Mouse (Mus musculus): ENCODE measurements around the gene Olfr983. TPM values are rescaled to one million over a fixed set of nuclear protein-coding genes. Genes with fewer than 3 reads are reported as not detected.

The Olfr983 gene
- polyA plus RNA-seq (2015; fragmentation: Nextera tagmentation; extraction: Ambion mirVana), result not detected in 2 replicates

GRCm38 (mm10) chr9:40093495-40093894 lies at the start of gene Olfr983:
Gene Olfr983, minus strand, starts transcription at chr9:40093595.
- no peak for ATAC-seq (ENCODE audit: low FRiP score, low read depth)
- Histone ChIP-seq H3K27ac (replicated peaks) (no peak within 1 kb of the TSS), H3K27me3 (no peaks in the 10 kb centered on the region), H3K4me2 (no peak within 1 kb of the TSS), H3K4me1 (replicated peaks) (no peaks in the 10 kb centered on the region), H3K4me3 (no peak within 1 kb of the TSS), H3K9ac (no peak within 1 kb of the TSS), H3K36me3 (no peaks in the 10 kb centered on the region), H3K9me3 (no peaks in the 10 kb centered on the region)
- WGBS, result 91% methylated on average over 2 of the region's 2 CpGs

- no peak overlapping the region for H3K4me2 ChIP-seq
- no peaks in the 10 kb centered on the region for H3K4me1 ChIP-seq (replicated peaks)
- H3K36me3 ChIP-seq, result no peaks in the 10 kb centered on the region
- no peaks in the 10 kb centered on the region for H3K9me3 ChIP-seq
- no peak overlapping the region for H3K27ac ChIP-seq (replicated peaks)
- WGBS, result 56% methylated on average over 1 of the region's 1 CpGs
- no peak overlapping the region for H3K4me3 ChIP-seq
- no peaks in the 10 kb centered on the region for H3K27me3 ChIP-seq
- no peak overlapping the region for H3K9ac ChIP-seq
- ATAC-seq (ENCODE audit: low FRiP score, low read depth), result no peak
Measured at GRCm38 (mm10) chr9:40141544-40141943, 48.1 kb upstream of the Olfr983 start.

- H3K36me3 ChIP-seq, result no peaks in the 10 kb centered on the region
- no peaks in the 10 kb centered on the region for H3K9me3 ChIP-seq
- H3K4me3 ChIP-seq, result no peak overlapping the region
- no peak overlapping the region for H3K9ac ChIP-seq
- H3K4me1 ChIP-seq (replicated peaks), result no peaks in the 10 kb centered on the region
- no peak overlapping the region for H3K27ac ChIP-seq (replicated peaks)
- ATAC-seq (ENCODE audit: low FRiP score, low read depth), result no peak
- H3K27me3 ChIP-seq, result no peaks in the 10 kb centered on the region
- WGBS, result 81% methylated on average over 4 of the region's 4 CpGs
- no peak overlapping the region for H3K4me2 ChIP-seq
Measured at GRCm38 (mm10) chr9:40139484-40139883, 46.1 kb upstream of the Olfr983 start.

DNA sequence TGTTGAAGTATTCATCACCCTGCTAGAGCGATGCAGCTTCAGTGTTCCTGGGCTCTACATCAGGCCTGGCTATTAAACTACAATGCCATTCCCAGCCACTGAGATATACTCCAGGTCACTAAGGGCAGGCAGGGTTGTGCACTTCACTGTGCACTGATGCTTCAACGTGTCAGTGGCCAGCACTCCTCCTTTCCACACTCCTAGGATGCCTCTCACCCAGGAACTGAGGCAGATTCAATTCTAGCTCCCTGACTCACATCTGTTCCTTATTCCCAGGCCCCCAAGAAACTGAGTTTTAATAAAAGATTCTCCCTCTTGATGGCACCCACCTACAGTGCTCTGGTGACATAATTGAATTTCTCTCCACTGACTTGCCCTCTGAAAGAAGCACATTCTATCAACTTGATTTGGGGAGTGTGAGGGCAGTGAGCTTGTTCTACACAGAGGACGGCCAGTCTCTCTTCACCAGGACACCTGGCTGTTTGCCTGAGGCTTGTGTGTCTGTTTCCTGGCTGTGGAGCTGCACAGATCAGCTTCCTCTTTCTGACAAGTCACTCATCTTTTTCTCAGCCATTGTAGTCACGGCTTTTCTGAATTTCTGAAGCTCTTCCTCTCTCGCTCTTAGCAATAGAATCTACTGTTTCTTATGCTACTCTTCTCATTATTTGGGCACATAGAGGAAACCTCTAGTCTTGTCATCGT lies 43.7 kb upstream of the Olfr983 start:
- H3K4me1 ChIP-seq (replicated peaks), result no peaks in the 10 kb centered on the region
- WGBS, result 82% methylated on average over 6 of the region's 6 CpGs
- H3K4me2 ChIP-seq, result no peak overlapping the region
- H3K9me3 ChIP-seq, result no peaks in the 10 kb centered on the region
- H3K9ac ChIP-seq, result no peak overlapping the region
- no peaks in the 10 kb centered on the region for H3K27me3 ChIP-seq
- no peak overlapping the region for H3K27ac ChIP-seq (replicated peaks)
- no peaks in the 10 kb centered on the region for H3K36me3 ChIP-seq
- no peak overlapping the region for H3K4me3 ChIP-seq
- ATAC-seq (ENCODE audit: low FRiP score, low read depth), result no peak

- no peak overlapping the region for H3K4me2 ChIP-seq
- H3K4me3 ChIP-seq, result no peak overlapping the region
- H3K9ac ChIP-seq, result no peak overlapping the region
- H3K27me3 ChIP-seq, result no peaks in the 10 kb centered on the region
- WGBS, result 98% methylated on average over 1 of the region's 1 CpGs
- ATAC-seq (ENCODE audit: low FRiP score, low read depth), result no peak
- H3K4me1 ChIP-seq (replicated peaks), result no peaks in the 10 kb centered on the region
- H3K27ac ChIP-seq (replicated peaks), result no peak overlapping the region
- no peaks in the 10 kb centered on the region for H3K36me3 ChIP-seq
- H3K9me3 ChIP-seq, result no peaks in the 10 kb centered on the region
Measured at GRCm38 (mm10) chr9:40130556-40130955, 37.2 kb upstream of the Olfr983 start.

DNA sequence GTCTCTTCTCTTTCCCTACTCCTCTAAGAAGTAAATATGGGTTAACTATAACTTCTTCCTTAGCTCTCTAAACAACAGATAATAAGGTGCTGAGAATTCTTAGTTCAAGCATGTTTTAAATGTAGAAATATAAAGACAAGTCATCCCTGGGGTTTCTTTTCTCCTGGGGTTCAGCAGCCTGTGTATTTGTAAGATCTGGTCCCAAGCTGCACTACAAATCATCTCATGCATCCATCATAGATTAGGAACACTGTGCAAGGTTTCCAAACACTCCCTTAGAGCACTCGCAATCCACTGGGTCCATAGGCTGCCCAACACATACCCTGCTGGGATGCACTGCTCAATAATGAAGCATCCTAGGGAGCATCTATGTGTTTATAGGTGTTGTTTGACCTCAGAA lies 36.7 kb upstream of the Olfr983 start, which contains the start of gene Olfr985:
Gene Olfr985 (minus strand): TSS at position 101 of the 400 bp plus-strand sequence.
- 93% methylated on average over 1 of the region's 1 CpGs for WGBS

DNA sequence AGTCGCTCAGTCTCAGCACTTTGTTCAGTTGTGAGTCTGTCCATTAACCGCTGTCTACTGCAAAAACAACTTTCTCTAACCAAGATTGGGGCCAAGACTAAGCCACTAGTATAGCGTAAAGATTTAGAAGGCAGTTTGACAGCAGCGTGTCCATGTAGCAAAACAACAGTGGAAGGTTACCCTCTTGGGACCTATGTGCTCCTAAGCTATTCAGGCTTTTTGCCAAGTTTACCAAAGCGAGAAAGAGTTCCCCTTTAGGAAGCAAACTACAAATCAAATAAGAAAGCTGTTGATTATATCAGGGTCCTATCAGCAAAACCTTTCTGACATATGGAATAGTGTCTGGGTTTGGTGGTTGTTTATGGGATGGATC lies 23.9 kb upstream of the Olfr983 start:
- Histone ChIP-seq H3K4me2 (no peak overlapping the region), H3K4me1 (replicated peaks) (no peaks in the 10 kb centered on the region), H3K27me3 (no peaks in the 10 kb centered on the region), H3K27ac (replicated peaks) (no peak overlapping the region), H3K36me3 (no peaks in the 10 kb centered on the region), H3K9ac (no peak overlapping the region), H3K4me3 (no peak overlapping the region), H3K9me3 (no peaks in the 10 kb centered on the region)
- 72% methylated on average over 5 of the region's 5 CpGs for WGBS
- no peak for ATAC-seq (ENCODE audit: low FRiP score, low read depth)

More for the DNA sequence above, 36.7 kb upstream of the Olfr983 start, which contains the start of gene Olfr985:
- no peaks in the 10 kb centered on the region for H3K4me1 ChIP-seq (replicated peaks)
- H3K9me3 ChIP-seq, result no peaks in the 10 kb centered on the region
- H3K4me3 ChIP-seq, result no peak within 1 kb of the TSS
- no peaks in the 10 kb centered on the region for H3K36me3 ChIP-seq
- no peak within 1 kb of the TSS for H3K9ac ChIP-seq
- no peak within 1 kb of the TSS for H3K4me2 ChIP-seq
- H3K27ac ChIP-seq (replicated peaks), result no peak within 1 kb of the TSS
- ATAC-seq (ENCODE audit: low FRiP score, low read depth), result no peak
- no peaks in the 10 kb centered on the region for H3K27me3 ChIP-seq

DNA sequence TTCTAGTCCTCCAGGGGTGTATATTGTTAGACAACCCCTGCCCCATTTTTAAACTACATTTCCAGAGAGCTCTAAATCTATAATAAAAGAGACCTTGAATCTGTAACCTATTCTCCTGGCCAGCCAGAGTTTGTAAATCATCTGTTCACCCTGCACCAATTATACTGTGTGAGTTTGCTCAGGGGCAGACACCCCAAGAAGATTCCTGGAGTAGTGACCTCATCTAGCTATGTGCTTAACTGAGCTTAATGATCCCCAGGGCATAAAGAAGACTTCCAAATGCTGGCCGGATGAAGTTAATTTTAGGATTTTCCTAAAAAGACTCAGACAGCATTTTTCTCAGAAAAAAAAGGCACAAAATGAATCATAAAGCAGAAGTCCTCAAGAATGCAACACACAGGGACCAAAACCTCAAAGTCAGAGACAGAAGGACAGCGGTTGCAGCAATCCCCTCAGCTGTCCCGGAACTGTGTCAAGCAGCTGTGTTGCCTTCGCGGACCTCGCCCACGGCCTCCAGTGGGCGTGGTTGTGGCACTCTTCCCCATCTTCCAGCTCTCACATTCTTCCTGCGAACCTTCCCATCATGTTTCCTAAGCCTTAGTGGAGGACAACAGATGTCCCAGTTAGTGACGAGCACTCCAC lies 23.4 kb upstream of the Olfr983 start:
- H3K27me3 ChIP-seq, result no peaks in the 10 kb centered on the region

GRCm38 (mm10) chr9:40114106-40114505 lies 20.7 kb upstream of the Olfr983 start, which contains the start of gene Olfr984:
Gene Olfr984, minus strand, starts transcription at chr9:40114206.
- Histone ChIP-seq H3K4me2 (no peak within 1 kb of the TSS), H3K36me3 (no peaks in the 10 kb centered on the region), H3K9me3 (no peaks in the 10 kb centered on the region), H3K4me3 (no peak within 1 kb of the TSS), H3K27ac (replicated peaks) (no peak within 1 kb of the TSS), H3K9ac (no peak within 1 kb of the TSS), H3K27me3 (no peaks in the 10 kb centered on the region), H3K4me1 (replicated peaks) (no peaks in the 10 kb centered on the region)
- WGBS, result 92% methylated on average over 2 of the region's 2 CpGs
- ATAC-seq (ENCODE audit: low FRiP score, low read depth), result no peak

More for the DNA sequence above, 23.4 kb upstream of the Olfr983 start:
- Histone ChIP-seq H3K4me3 (no peak overlapping the region), H3K36me3 (no peaks in the 10 kb centered on the region), H3K9me3 (no peaks in the 10 kb centered on the region), H3K9ac (no peak overlapping the region), H3K4me2 (no peak overlapping the region), H3K27ac (replicated peaks) (no peak overlapping the region), H3K4me1 (replicated peaks) (no peaks in the 10 kb centered on the region)
- ATAC-seq (ENCODE audit: low FRiP score, low read depth), result no peak
- 70% methylated on average over 10 of the region's 10 CpGs for WGBS

- Histone ChIP-seq H3K4me3 (no peak overlapping the region), H3K4me2 (no peak overlapping the region), H3K9me3 (no peaks in the 10 kb centered on the region), H3K27ac (replicated peaks) (no peak overlapping the region), H3K9ac (no peak overlapping the region), H3K4me1 (replicated peaks) (no peaks in the 10 kb centered on the region), H3K27me3 (no peaks in the 10 kb centered on the region), H3K36me3 (no peaks in the 10 kb centered on the region)
- 57% methylated on average over 3 of the region's 3 CpGs for WGBS
- ATAC-seq (ENCODE audit: low FRiP score, low read depth), result no peak
Measured at GRCm38 (mm10) chr9:40094769-40095168, 1.4 kb upstream of the Olfr983 start.

DNA sequence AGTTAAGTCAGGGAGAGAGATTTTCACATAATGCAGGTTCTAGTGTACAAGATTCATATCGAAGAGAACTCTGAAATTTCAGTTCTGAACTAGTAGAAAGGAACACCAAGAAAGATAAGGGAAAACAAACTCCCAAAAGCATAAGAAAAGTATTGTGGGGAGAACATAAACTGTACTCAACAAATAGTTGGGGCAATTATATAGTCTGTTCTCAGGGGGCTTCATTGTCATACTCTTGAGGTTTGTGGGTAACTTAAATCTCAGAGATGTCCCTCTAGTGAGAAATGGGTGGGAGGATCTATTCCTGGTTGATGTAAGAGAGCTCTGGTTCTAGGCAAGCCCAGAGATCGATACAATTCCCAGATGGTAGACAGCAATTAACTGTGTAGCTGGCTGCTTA lies 19.9 kb downstream of the Olfr983 start, which contains the start of gene Olfr982:
Gene Olfr982 (plus strand): TSS at position 301 of the 400 bp plus-strand sequence.
- H3K4me2 ChIP-seq, result no peak within 1 kb of the TSS
- no peak for ATAC-seq (ENCODE audit: low FRiP score, low read depth)
- no peak within 1 kb of the TSS for H3K4me3 ChIP-seq
- no peak within 1 kb of the TSS for H3K9ac ChIP-seq
- H3K4me1 ChIP-seq (replicated peaks), result no peaks in the 10 kb centered on the region
- H3K36me3 ChIP-seq, result no peaks in the 10 kb centered on the region
- no peak within 1 kb of the TSS for H3K27ac ChIP-seq (replicated peaks)
- 75% methylated on average over 2 of the region's 2 CpGs for WGBS
- no peaks in the 10 kb centered on the region for H3K9me3 ChIP-seq
- H3K27me3 ChIP-seq, result no peaks in the 10 kb centered on the region

DNA sequence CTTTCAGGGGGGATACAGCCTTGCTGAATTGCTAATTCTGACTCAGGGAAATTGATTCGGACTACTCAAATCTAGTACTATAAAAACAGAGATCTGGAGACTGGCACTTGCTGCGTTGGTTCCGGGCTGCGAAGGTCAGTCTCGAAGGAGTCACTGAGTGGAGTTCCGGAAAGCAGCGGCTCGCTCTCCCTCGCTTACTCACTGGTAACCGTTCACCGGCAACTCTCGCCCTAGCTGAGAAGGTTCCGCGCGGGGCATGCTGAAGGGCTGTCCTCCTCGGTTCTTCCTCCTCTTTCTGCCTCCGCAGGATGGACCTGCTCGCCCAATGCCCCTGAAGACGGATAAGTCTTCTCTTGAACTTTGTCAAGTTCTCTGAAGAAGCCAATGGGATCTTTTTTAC lies 43.3 kb downstream of the Olfr983 start:
- Histone ChIP-seq H3K9ac (no peak overlapping the region), H3K4me2 (no peak overlapping the region), H3K27ac (replicated peaks) (no peak overlapping the region), H3K4me3 (no peak overlapping the region), H3K27me3 (no peaks in the 10 kb centered on the region), H3K36me3 (no peaks in the 10 kb centered on the region), H3K9me3 (no peaks in the 10 kb centered on the region), H3K4me1 (replicated peaks) (no peaks in the 10 kb centered on the region)
- WGBS, result 91% methylated on average over 19 of the region's 19 CpGs
- no peak for ATAC-seq (ENCODE audit: low FRiP score, low read depth)
